Mouse (Mus musculus): ENCODE data around the gene Atf7ip2.
A peak's percentile ranks its signal among the peaks of the same experiment; 100 is the strongest.
"Not testable (repeated sequence)": the region's sequence is repeated elsewhere in the genome, so short reads cannot be mapped to it uniquely, and the experiment has no call there.

Atf7ip2 gene

GRCm38 (mm10) chr16:10192679-10193506, at the start of gene Atf7ip2:
Gene Atf7ip2, plus strand, starts transcription at chr16:10192712.
- DNase-seq (ENCODE audit: low spot score): peak; percentile 93

- no peak for DNase-seq (ENCODE audit: low spot score)
Measured at GRCm38 (mm10) chr16:10143166-10143565, 49.3 kb upstream of the Atf7ip2 start.

GRCm38 (mm10) chr16:10147401-10147800, 45.1 kb upstream of the Atf7ip2 start:
- DNase-seq (ENCODE audit: low spot score): no peak

GRCm38 (mm10) chr16:10169123-10169905, 23.2 kb upstream of the Atf7ip2 start:
- no peak for DNase-seq (ENCODE audit: low spot score)

GRCm38 (mm10) chr16:10170005-10170404, 22.5 kb upstream of the Atf7ip2 start, which contains the start of gene Rpl39l:
Gene Rpl39l, plus strand, starts transcription at chr16:10170226.
- no peak for DNase-seq (ENCODE audit: low spot score)

GRCm38 (mm10) chr16:10171276-10171675, 21.2 kb upstream of the Atf7ip2 start:
- no peak for DNase-seq (ENCODE audit: low spot score)

GRCm38 (mm10) chr16:10172179-10172820, 20.2 kb upstream of the Atf7ip2 start:
- no peak for DNase-seq (ENCODE audit: low spot score)

GRCm38 (mm10) chr16:10187461-10187860, 5.1 kb upstream of the Atf7ip2 start:
- not testable (repeated sequence) for DNase-seq (ENCODE audit: low spot score)

- DNase-seq (ENCODE audit: low spot score): no peak
Measured at GRCm38 (mm10) chr16:10208777-10209176, 16.3 kb downstream of the Atf7ip2 start.

GRCm38 (mm10) chr16:10216366-10216765, 23.9 kb downstream of the Atf7ip2 start:
- DNase-seq (ENCODE audit: low spot score): not testable (repeated sequence)

GRCm38 (mm10) chr16:10217020-10217419, 24.5 kb downstream of the Atf7ip2 start:
- not testable (repeated sequence) for DNase-seq (ENCODE audit: low spot score)

- no peak for DNase-seq (ENCODE audit: low spot score)
Measured at GRCm38 (mm10) chr16:10227361-10227760, 34.8 kb downstream of the Atf7ip2 start.

GRCm38 (mm10) chr16:10236601-10237000, 44.1 kb downstream of the Atf7ip2 start:
- no peak for DNase-seq (ENCODE audit: low spot score)

GRCm38 (mm10) chr16:10253993-10254392, 61.5 kb downstream of the Atf7ip2 start:
- DNase-seq (ENCODE audit: low spot score): no peak

- DNase-seq (ENCODE audit: low spot score): peak; percentile 20
Measured at GRCm38 (mm10) chr16:10272256-10272655, 79.7 kb downstream of the Atf7ip2 start.

GRCm38 (mm10) chr16:10274465-10274864, 82.0 kb downstream of the Atf7ip2 start:
- DNase-seq (ENCODE audit: low spot score): no peak

GRCm38 (mm10) chr16:10276778-10277177, 84.3 kb downstream of the Atf7ip2 start:
- not testable (repeated sequence) for DNase-seq (ENCODE audit: low spot score)

- peak; percentile 67 for DNase-seq (ENCODE audit: low spot score)
Measured at GRCm38 (mm10) chr16:10280286-10280951, 87.9 kb downstream of the Atf7ip2 start.

- DNase-seq (ENCODE audit: low spot score): no peak
Measured at GRCm38 (mm10) chr16:10281890-10282289, 89.4 kb downstream of the Atf7ip2 start.

GRCm38 (mm10) chr16:10286513-10287268, 94.2 kb downstream of the Atf7ip2 start:
- DNase-seq (ENCODE audit: low spot score): no peak

GRCm38 (mm10) chr16:10288115-10288514, 95.6 kb downstream of the Atf7ip2 start:
- DNase-seq (ENCODE audit: low spot score): no peak

Measured in ovary, postnatal 36 days (tissue).